Mouse (Mus musculus) T-helper 2 cell (primary cell): Measurements from ENCODE around the gene Tmem132c.

Experiments
- in situ Hi-C: fragments of 300-600 bp; cut with MboI, MseI; formaldehyde crosslinking; loops from one replicate; pipeline ENCODE4 v1.15.1; 2025; ENCODE audit warnings: high pct_unique_total_duplicates

Gene Tmem132c

DNA sequence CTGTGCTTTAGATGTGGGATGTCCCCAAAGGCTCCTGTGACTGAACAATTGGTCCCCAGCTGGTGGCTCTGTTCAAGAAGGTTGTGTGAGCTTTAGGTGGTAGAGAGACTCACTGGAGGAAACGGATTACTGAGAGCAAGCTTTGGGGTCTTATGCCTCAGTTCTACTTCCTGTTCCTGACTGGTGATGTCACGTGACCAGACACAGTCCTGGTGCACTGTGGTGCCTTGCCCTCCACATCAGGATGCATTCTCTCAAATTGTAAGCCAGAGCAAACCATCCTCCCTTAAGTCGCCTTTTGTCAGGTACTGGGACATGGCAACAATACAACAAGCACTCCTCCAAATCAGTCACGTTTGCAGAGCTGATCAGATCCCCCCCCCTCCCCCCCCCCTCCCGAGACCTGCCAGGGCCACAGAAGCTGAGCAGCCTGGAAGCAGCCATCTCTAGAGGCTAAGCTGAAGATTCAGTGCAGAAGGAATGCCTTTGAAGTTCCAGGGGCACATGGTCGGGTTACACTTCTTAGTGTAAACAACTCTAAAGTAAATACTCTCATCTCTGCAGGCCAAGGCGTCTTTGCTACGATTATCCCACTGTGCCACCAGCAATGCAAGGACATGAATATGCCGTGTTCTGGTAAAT is 164.5 kb downstream of the Tmem132c start:
- in situ Hi-C loops: loop anchor here (10.0 kb wide), 1 partner anchor 1421 kb away; no protein-coding TSS in a partner anchor

DNA sequence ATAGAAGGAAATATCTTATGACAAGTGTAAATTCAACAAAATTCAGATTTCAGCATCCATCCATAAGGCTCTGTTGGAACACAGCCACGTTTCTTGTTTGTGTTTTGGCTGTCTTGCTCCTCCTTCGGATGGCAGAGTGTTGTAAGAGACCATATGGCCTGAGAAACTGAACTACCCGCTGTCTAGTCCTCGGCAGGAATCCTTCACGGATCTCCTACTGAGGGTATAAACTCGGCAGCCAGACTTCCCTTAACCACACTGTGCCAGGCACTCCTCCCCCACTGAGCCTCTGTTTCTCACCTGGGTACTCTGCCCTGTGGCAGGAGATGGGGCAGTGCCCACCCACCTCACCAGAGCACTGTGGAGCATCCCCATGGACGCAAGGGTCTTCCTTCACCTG is 174.9 kb downstream of the Tmem132c start:
- in situ Hi-C loops: no loop called here

DNA sequence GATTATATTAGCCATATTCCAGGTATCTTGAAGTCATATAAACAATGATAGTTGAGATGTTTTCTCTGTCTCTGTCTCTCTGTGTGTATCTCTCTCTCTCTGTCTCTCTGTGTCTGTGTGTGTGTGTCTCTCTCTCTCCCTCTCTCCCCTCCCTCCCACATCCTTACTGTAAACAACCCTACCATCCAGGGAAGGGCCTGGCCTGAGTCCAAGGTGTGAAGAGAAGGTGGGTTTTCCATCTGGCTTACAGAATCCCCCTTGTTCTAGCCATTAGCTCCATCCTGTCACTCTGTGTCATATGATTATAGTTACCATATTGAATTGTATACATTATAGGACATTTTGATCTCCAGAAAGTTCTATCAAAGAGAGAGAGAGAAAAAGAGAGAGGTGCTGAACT is 182.3 kb downstream of the Tmem132c start:
- in situ Hi-C loops: no loop called here

DNA sequence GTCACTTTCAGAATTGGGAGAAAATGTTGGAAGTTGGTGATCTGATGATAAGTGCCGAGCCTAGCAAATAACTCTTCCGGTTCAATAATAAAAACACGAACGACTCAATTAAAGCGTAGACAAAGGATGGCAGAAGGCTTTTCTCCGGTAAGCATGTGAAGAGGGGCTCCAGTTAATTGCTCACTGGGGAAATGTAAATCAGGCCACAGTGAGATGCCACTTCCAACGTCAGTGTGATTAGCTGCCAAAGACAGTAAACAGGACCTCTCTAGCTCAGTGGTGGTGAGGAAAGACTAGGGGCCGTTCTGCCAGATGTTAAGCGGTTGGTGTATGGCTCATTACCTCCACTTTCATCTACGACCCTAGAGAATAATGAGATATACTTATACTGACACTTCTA is 187.5 kb downstream of the Tmem132c start:
- in situ Hi-C loops: no loop called here

DNA sequence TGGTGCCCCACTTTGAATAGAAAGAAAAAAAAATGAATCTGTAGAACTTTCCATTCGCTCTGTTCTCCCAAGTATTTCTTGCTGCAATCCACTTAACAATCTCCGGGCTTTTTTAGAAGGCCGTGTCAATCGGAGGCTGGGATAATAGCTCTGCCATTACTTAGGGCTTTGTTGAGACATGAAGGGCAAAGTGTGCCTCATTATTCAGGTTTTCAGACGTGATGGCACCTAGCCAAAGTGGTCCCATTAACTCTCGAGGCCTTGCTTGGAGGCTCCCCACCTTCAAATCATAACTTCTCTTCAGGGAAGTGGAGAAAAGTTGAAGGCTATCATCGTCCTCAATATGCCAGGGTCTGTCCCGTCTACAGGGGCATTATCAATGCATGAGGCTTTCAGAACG is 190.0 kb downstream of the Tmem132c start:
- in situ Hi-C loops: no loop called here

DNA sequence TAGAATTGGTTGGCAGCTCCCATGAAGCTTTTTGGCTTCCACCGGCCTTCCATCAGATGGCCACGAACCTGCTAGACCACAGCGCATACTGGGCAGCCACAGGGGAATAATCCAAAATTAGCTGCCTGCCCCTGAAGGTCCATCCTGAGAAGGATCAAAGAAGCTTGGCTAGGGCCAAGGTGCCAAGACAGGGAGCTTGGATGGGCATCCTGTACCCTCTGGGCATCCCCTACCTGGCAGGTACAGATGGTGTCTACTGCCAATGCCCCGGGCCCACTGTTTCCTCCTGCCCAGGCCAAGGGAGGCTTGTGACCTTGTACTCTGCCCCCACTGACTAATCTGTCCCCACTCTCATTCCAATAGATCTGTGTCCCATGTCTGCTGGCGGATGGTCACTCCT is 195.2 kb downstream of the Tmem132c start:
- in situ Hi-C loops: no loop called here

DNA sequence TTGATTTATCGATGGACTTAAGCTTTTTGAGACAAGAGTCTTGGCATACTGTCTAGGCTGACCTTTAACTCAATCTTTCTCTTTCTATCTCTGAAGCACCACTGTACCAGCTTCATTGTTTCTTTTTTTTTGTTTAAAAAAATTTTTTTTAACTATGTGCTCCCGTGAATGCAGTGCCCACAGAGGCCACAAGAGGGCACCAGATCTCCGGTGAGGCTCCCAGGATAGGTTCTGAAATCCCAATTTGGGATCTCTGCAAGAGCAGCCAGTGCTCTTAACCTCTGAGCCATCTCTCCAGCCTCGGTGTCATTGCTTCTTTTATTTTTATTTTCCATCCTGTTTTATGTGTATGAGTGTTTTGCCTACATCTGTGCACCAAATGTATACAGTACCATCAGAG is 197.0 kb downstream of the Tmem132c start:
- in situ Hi-C loops: no loop called here

DNA sequence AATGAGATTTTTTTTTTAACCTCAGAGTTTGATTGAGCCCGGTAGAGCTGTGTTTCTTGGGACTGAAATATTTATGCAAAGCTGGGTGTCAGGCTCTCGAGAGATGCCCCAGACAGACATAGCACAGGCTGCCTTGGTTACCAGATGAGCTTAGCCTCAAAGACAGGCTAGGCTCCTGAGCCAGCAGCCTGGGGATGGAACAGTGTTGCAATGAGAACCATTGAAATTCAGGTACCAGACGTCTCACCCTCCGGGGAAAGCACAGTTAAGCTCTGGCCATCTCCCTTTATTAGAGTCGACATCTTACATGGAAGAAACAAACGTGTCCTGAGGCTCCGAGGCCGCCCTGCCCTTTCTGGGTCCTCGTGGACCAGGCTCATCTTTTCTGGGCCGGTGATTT is 200.4 kb downstream of the Tmem132c start:
- in situ Hi-C loops: no loop called here

DNA sequence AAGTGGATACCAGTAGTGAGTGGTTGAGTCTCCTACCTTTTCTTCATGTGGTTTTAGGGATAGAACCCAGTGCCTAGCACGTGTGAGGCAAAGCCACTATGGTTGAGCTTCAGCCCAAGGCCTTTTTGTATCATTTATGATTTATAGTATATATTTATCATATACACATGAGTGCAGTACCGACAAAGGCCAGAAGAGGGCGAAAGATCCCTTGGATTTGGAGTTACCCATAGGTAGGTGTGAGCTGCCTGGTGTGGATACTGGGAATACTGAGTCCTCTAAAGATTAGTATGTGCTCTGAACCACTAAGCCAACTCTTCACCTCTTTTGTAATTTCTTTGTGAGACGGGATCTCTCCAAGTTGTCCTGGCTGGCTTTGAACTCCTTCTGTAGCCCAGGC is 212.0 kb downstream of the Tmem132c start:
- in situ Hi-C loops: no loop called here

DNA sequence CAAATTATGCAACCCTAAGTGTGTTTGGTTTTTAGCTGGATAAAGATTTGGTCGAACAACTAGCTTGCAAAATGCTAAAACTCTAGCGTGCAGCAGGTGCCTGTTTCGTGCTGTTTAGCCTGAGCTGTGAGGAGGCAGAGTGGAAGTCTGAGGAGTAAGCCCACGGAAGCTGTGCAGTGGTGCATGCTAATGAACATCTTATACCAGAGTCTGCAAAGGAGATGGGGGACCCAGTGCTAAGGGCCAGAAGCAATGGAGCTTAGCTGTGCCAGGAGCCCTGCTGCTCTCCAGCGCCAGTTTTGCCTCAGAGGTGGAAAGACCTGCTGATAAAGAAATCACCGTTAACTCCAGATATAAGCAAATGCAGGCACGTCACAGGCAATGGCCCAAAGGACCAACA is 212.5 kb downstream of the Tmem132c start:
- in situ Hi-C loops: no loop called here

DNA sequence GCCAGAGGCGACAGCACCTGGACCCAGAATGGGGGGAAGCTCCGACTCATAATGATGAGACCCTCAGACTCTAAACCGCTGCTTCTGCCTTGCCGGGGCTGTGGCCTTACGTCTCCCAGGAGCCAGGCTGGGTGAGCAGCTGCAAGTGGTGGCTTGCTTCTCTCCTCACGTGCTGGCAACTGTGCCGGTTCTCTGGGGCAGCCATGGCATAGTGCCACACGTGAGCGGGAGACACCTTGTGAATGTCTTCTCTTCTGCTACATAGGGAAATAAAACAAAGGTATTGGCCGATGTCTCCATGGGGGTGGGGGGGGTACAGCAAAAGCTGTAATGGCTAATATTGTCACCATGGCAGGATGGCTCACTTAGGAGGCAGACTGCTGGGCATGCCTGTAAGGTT is 214.5 kb downstream of the Tmem132c start:
- in situ Hi-C loops: no loop called here

DNA sequence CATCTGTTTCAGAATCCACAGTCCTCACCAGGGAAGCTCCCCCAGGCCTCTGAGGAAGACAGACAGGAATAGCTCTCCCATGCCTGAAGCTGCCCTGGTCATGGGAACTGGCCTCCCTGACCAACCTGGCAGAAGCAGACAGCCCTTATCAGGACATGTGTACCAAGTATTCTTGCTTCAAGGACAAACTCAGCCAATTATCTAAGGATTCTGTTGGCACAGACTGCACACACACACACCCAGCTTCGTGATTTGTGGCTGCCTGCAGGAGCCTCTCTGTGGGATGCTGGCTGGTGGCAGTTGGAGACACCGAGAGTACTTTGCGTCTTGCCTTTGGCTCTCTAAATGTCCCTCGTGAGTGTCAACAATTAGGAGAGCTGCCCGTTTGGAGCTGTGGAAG is 226.5 kb downstream of the Tmem132c start:
- in situ Hi-C loops: loop anchor here (10.0 kb wide), 1 partner anchor 1923 kb away; no protein-coding TSS in a partner anchor

DNA sequence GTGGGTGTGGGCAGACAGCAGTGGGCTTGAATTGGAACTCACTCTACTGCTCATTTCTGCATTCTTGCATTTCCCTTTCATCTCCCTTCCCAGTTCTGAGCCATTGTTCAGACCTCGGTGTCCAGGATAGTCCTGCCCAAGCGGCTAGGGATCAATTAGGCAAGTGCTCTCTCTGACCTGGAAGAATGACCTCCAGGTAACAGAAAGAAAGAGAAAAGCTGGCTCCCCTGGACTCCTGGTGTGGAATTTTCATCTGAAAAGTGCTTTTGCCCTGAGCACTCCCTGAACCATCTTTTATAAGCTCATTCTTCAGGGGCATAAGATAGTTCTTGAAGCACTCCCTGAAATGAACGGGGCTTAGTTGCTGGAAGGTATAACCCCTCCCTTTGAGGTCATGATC is 228.7 kb downstream of the Tmem132c start:
- in situ Hi-C loops: no loop called here

DNA sequence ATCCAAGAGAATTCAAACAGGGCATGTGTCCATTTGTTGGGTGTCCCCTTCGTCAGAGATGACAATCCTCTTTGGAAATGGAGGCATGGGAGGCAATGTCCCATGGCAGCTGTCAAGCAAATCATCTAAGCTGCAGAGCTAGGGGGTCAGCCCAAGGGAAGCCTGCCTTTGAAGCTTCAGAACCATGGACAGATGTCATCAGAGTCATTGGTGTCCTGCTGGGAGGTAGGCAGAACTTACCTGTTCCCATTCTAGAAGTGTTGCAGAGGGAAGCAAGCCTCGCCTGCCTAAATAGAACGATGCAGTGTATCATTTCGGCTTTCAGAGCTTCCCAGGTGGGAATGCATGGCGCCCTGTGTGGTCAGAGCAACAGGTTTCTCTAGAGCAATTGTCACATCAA is 230.3 kb downstream of the Tmem132c start:
- in situ Hi-C loops: no loop called here

DNA sequence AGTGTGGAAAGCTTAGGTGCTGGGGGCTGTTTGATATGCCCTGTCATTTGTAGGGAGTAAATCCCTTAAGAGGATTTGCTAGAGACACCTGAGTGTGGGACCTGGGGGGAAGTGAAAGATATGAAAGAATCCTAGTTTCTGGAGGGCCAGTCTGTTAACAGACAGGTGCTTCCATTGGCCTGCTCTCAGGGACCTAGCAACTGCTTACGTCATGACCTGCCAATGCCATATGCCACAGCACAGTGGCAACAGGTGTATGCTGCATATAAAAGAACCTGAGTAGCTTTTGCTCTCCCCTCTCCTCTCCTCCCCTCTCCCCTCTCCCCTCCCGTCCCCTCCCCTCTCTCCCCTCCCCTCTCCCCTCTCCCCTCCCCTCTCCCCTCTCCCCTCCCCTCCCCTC is 232.1 kb downstream of the Tmem132c start:
- in situ Hi-C loops: no loop called here

DNA sequence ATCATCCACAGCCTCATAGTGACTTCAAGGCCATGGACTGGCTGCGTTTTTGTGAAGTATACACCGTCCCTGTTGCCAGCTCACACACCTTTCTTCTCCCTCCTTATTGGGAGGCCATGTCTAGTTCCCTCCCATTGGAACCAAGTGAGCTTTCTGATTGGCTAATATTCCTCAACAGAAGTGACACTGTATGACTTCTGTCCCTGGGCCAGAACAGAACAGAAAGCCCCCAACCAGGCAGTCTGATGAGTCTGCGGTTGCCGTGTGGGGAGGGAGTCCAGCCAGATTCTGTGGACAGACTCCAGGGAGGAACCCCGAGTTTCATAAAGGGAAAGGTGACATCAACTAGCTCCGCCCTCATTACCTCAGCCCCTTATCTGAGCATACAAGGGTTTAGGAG is 233.2 kb downstream of the Tmem132c start:
- in situ Hi-C loops: no loop called here

DNA sequence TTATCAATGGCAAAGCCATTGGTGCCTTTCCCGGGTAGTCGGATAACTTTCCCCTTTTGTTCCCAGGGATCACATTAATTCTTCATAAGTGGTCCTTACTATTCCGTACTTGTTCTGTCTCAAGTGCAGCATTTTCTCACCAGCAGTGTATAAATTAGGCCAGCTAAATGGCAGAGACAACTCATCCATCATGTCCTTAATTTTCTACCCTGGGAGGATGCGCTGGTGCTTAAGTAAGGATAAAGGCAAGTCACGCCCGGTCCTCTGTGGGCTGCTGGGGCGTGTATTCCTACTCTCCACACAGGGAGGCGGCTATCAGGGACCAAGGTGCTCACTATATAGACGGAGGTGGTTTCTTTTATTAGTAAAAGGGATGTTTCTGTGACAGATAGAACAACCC is 236.2 kb downstream of the Tmem132c start:
- in situ Hi-C loops: no loop called here

DNA sequence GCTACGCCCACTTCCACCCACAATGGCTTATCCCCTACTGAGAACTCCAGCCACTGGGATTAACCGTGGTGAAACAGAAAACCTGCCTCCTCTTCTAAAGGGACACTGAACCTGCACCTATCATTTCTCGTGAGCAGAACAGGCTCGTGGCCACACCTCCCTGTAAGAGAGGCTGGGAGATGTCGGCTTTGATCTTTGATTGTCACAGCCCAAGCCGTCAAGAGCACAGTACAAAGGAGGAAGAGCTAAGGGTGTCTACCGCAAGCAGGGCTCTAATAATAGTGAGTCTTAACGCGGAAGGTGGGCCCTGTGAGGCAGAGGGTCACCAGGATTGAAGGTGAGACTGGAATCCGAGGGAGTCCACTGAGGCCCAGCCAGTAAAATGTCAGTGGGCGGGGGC is 236.7 kb downstream of the Tmem132c start:
- in situ Hi-C loops: no loop called here

DNA sequence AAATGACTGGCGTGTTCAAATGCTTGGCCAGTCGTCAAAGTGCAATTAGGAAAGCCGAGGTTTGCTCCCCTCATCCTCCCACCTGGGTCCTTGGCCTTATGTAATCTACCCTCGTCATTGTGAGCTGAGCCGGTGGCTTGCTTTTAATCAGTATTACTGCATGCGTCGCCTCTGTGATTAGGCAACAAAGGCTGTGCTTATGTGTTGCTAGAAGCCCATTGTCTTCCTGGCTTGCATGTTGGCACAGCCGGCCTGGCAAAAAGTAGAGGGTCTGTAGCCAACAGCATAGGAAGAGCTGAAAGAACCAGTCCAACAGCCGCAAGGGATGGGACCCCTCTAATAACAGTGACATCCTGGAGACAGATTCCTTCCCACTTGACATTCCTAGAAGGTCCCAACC is 239.3 kb downstream of the Tmem132c start:
- in situ Hi-C loops: no loop called here

DNA sequence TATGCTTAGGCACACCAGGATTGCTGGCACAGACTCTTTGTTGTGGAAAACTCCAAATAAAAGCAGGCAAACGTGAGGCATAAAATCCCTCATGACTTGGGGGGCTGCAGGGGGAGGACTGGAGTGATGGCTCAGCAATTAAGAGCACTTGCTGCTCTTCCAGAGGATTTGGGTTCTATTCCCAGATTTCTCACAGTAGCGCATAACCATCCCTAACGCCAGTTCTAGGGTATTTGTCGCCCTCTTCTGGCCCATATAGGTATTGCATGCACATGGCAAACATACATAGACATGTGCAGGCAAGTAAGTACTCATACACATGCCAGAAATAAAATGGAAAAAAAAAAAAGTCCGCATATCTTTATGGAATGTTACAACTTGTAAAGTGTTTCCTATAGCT is 239.8 kb downstream of the Tmem132c start:
- in situ Hi-C loops: no loop called here

DNA sequence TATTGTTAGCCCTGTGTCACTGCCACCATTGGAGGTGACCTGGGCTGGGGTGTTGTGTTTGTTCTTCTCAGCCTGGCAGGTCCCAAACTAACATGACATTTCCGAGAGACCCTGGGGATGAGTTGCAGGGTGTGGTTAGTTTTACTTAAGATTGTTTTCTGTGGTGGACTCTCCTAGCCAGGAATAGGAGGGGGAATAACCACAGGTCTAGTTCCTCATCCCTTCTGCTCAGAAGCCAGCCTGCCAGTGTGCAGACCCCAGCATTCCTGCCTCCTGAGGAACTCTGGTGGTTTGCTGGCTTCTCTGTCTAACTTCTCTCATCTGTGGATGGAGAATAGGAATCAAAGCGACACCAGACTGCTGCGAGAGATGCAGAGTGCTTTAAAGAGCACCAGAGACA is 240.7 kb downstream of the Tmem132c start:
- in situ Hi-C loops: no loop called here

DNA sequence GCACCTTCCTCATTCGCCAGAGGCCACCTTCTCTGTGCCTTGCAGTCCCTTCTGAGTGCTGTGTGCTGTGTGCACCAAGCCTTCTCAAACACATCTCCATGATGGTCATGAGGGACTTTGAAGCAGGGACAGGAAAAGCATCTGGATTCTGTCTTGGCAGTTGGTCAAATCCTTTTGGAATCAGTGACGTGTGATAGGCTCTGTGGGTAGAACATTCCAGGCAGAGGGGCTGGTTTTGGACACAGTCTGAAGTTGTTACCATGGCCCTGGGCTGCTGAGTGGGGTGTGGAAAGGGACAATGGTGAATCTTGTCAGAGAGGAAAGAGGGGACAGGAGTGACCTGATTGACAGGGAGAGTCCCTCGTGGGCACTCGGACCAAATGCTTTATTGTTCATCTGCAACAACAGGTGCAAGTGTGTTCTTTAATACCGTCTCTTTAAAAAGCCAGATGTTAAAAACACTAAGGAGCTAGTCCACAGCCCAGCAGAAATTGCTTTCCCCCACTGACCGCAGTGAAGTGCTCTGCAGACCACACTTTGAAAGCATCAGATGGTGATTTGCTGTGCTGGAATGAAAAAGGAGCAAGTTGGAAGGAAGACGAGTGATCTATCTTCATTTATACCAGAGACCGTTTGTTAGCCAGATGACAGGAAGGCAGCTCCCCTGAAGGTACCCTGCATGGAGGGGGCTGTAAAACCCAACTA is 242.5 kb downstream of the Tmem132c start:
- in situ Hi-C loops: no loop called here

DNA sequence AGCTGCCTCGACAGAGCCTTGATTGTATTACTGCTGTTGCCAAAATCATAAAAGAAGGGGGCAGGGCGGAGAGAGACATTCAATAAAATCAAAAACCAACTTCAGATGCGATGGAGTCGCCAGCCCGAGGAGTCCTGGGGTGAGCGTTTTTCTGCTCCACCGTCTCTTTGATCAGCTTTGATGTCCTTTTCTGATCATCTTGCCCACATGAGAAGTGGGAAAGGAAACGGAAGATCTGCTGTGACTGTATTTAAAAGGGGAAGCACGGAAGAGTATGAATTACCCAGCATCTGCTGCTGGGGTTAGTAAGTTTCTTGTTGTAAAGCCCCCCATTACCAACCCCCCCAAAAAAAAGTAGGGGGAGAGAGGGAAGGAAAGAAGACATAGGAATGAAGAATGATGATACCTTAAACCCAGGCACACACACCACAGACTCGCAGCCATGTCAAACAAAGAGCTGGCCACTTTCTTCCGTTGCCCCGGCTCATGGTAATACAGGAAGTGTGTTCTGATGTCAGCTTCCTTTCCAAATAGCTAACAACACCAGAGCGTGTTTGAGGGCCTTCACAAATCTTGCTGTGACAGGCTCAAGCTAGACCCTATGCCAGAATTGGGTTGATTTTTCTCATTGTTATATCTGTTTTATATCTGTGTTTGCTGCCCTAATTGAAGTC is 243.3 kb downstream of the Tmem132c start:
- in situ Hi-C loops: no loop called here
